Mouse (Mus musculus) gastrocnemius, adult 8-10 months (tissue): ENCODE data around the gene Cdk18. TPM values are rescaled to one million over a fixed set of nuclear protein-coding genes. Genes with fewer than 3 reads are reported as not detected.

Source experiments
- DNase-seq, 2 experiments: peaks; one replicate each; pipeline ENCODE4 v3.0.0; 2022; ENCODE audit warnings: low spot score in 2 of 2
- total RNA-seq, 4 experiments: library from RNA; stranded (reverse); gene quantifications; 2 replicates each; pipeline ENCODE4 v1.2.4; 2022

The Cdk18 gene
- total RNA-seq, 4 experiments from 2014 or later: 4.2 to 6.7 (median 4.2) TPM

DNA sequence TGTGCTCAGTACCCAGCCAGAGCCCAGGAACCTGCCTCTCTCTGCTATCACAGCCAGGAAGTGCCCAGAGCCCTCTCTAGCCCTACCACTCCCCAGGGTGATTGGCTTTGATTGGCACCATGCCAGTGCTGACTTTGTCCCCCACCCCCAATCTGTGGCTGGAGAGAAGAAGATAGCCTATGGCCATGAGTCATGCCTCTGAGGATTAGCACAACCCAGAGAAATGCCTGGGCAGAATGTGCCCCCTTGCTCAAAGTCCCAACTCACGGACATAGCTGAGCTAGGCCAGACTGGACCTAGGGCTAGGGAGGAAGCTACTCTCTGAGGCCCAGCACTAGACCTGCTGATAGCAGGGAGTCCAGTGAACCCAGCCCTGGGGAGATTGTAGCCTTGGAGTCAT is 10.7 kb upstream of the Cdk18 start:
- no peak for DNase-seq

DNA sequence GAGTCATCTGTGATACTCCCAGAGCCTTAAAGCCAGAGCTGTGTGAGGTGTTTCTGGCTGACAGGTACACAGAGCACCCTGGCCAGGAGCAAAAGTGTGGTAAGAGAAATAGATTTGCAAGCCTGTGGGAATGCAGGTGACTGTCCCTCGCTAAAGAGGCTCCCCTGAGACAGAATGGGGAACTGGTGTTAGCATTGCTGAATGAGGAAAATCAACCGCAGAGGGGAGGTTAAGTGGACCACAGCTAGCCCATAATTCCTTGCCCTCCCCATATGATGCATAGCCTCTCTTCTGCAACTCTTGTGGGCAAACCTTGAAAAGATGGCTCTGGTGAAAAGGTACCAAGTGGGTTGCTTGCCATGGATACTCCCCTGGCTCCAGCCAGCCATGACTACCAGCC is 9.9 kb upstream of the Cdk18 start:
- no peak for DNase-seq

- no peak for DNase-seq
These were observed 6.6 kb upstream of the Cdk18 start for GRCm38 (mm10) chr1:132145973-132146685.

DNA sequence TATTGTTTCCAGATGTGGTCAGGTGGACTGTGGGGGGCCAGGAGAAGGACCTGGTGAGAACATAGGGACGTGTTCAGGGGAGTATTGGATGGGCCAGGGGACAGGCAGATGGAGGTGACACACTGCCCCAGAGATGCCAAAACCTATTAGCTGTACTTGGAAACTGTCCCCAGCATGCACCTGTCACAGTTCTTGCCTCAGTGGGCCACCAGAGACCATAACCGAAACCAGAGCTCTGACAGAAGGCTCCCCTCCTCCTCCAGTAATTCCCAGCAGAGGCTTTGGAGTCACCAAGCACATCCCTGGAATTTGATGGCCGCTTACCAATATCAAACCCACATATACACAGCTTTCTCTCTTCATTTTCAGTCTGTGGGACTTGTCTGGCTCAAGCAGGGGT is 5.4 kb upstream of the Cdk18 start:
- no peak for DNase-seq

- no peak for DNase-seq
These were observed 4.7 kb upstream of the Cdk18 start for GRCm38 (mm10) chr1:132144223-132144622.

DNA sequence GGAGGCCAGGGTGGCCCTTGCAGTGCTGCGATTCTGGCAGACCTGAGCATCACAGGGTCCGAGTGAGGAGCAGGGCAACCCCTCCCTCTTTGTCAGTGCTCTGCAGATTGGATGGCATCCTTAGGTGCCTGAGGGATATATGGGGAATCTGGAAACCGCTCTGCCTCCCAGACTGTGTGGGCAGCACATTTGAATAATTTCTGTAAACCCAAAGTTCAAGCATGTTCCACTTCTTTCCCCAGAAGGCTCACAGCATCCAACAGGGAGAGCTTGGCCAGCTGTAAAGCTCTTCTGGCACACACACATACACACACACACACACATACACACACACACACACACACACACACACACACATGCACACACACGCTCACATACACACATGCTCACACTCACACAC is 4.2 kb upstream of the Cdk18 start:
- no peak for DNase-seq

- no peak for DNase-seq
These were observed 3.6 kb upstream of the Cdk18 start for GRCm38 (mm10) chr1:132143079-132143478.

DNA sequence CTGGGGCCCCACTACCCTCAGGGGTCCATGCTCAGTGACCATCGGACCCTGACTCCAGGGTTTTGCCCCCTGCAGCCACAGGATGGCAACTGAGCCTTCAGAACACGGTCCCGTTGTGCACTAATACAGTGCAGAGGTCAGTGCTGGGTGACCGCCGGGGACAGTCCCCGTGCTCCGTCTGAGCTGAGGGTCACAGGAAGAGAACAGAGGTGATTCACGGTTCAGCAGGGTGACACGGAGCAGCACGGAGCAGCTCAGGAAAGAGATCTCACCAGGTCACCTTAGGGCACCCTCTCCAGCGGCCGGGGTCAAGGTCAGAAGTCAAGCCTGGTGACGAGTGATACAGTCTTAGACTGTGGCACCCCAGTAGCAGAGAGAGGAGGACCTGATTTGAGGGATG is 2.3 kb upstream of the Cdk18 start:
- DNase-seq: no peak

DNA sequence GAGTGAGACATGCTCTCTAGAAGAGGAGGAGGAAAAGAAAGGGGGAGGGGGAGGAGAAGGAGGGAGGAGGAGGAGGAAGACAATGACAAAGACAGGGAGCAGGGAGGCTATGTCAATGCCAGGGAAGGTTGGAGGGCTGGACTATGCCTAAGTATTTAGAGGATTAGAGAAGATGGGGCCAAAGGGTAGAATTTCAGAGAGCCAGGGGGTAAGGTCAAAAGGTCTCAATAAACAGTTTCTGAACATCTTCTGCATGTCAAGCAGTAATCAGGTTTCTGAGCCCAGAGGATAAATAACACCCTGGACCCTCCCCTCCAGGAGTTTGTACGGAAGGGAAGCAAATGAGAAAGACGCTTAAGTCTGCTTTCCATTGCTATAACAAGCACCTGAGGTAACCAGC is 1.7 kb upstream of the Cdk18 start:
- DNase-seq: no peak

DNA sequence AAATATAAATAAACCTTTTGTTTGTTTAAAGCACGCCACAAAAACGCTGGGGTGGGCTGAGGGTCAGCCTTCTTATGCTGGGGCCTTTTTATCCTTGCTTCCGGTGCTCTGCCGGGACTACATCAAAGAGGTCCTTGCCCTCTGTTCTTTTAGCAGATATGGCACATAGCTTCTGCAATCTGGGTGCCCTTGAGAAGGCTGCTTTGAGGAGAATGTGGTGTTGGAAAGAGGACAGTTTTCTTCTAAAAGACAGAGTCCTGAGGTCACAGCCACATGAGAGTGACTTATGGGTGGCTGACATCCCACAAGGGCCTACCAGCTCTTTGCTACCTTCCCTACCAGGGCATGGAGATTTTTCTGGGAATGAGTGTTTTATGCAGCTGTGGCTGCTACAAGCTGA is 1.1 kb upstream of the Cdk18 start:
- no peak for DNase-seq

- DNase-seq: no peak
These were observed 687 bp upstream of the Cdk18 start for GRCm38 (mm10) chr1:132140171-132140570.

DNA sequence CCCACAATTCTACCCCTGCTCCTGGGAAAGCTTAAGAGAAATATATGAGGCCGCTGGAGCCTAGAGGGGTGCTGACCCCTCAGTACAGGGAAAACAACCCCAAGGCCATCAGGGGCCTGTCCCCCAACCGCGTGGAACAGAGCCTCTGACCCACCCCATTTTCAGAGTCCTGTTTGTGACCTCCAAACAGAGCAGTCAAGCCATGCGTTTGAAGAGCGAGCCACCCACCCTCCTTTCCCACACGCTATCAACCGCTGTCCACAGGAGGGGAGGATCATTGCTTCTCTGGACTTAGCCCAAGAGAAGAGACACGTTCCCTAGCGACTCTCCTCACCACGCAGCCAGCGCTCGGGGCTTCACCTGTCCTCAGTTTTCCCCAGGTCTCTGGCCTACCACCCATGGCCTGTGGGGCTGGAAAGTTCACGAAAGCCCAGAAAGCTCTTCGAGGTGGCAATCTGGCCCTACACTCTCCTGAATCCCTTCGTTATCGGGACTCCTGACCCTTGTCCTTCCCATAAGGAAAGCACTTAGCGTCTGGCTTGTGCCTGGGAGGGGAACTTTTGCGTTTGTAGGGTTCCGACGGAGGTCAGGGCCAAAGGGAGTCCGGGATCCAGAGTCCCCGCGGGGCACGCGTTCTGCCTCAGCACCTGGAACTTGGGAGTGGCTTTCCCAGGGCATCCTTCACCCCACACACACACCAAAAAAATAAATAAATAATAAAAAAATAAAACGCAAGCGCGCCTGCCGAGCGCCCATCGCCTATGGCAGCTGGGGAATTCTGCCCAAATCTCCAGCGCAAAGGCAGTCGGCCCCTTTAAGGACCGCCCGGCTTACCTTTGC is 688 bp downstream of the Cdk18 start:
- no peak for DNase-seq

DNA sequence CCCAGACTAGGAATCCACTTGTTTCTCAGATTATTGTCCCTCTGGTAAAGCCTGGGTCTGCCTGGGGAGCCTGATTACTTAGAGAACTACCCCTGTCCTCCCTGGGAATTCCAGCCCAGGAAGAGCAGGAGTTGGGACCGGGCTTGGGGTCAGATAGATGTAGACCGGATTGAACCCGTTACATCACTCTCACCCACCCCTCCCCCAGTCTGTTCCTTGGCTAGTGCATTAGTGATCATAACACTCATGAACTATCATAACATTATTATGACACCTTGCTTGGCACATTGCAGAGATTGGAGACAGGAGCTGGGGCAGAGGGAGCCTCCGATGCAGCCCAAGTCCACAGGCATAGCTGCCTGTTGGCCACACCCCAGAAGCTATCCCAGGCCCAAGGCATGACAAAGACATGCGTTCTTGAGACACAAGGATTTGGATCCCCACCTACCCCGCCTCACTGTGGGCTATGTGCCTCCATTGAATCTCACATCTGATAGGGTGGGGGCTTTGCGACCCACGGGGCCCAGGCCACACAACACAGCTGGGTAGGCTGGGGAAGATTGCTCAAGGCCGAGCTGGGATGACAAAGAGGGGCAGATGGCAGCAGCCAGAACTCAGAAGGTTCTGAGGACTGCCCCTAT is 1.4 kb downstream of the Cdk18 start:
- DNase-seq: no peak

GRCm38 (mm10) chr1:132136847-132137246 is 2.6 kb downstream of the Cdk18 start:
- DNase-seq: no peak

GRCm38 (mm10) chr1:132135631-132136030 is 3.9 kb downstream of the Cdk18 start:
- DNase-seq: no peak

GRCm38 (mm10) chr1:132128311-132128710 is 11.2 kb downstream of the Cdk18 start:
- no peak for DNase-seq

DNA sequence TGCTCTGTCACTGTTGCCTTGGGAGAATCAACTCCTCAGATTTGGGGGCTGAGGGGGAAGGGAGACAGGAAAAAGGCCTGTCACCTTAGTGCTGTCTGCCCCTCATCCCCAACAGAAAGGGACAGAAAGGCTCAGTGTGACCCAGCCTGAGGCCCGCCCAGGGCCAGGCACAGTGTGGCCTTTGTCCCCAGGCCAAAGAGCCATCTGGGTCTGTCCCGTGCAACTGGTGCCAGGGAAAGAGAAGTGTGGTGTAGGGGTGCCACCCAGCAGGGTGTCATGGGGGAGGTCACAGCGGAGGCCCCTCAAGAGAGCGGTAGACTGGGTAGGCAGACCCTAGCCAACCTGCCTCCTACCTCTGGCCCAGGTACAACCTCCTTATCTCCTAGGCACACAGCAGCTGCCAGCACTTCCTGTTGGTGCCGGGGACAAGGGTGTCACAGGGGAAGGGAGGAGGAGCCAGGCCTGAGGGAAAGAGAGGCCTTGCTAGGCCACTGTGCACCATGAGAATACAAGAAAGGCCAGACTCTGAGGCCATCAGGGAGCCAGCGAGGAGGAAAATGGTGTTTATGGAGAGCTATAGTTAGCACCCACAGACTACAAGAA is 13.6 kb downstream of the Cdk18 start:
- no peak for DNase-seq

DNA sequence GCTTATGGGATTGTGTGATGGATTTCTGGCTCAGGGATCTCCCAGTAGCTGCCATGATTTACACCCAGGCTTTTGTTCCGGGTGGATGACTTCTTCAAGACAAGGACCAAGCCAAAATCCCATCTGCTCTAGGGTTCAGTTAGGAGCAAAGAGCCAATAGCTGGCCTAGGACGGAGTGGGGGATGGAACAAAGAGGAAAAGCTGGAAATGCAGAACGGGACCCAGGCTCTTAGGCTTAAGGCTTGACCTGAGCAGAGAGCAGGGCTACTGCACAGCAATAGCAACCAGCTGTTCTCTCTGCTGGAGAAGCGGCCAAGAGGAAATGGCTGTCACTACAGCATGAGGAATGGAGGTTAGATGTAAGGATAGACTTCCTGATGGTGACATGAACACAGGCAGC is 14.2 kb downstream of the Cdk18 start:
- no peak for DNase-seq

- no peak for DNase-seq
These were observed 16.0 kb downstream of the Cdk18 start for GRCm38 (mm10) chr1:132123420-132124014.

GRCm38 (mm10) chr1:132121895-132122294 is 17.6 kb downstream of the Cdk18 start:
- DNase-seq: no peak

GRCm38 (mm10) chr1:132121236-132121635 is 18.2 kb downstream of the Cdk18 start:
- DNase-seq: peak; percentile 75 to 76

DNA sequence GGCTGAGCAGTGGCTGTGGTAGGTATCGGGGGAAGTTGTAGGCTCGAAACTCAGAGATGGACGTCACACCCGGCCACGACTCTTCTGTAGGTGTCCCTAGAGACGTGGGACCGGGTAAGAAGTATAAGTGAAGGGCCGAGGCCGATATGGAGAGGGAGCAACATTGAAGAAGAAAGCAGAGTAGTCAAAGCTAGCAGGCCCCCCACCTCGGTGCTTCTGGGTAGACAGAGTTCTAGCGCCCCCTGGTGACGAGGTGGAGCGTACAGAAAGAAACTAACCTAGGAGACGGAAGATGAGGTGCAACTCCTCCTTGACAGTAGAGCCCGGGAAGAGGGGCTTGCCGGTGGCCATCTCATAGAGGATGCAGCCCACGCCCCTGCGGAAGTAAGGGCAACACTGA is 22.9 kb downstream of the Cdk18 start:
- DNase-seq: peak; percentile 46 to 49
